Mouse (Mus musculus) olfactory bulb, adult 2 months (tissue): Measurements from ENCODE around the gene Pld5. TPM values are rescaled to one million over a fixed set of nuclear protein-coding genes. Genes with fewer than 3 reads are reported as not detected.

Experiments used
- H3K27ac ChIP-seq: fragments of 200-500 bp; 2 replicates; pipeline ENCODE4 v1.5.1; 2012; ENCODE audit warnings: low read depth, low read length; ENCODE audit not compliant: insufficient read depth
- H3K4me1 ChIP-seq: fragments of 200-500 bp; 2 replicates; pipeline ENCODE4 v1.6.1; 2012; ENCODE audit warnings: low read length; ENCODE audit not compliant: control insufficient read depth, insufficient read depth
- H3K4me3 ChIP-seq: fragments of 200-500 bp; 2 replicates; pipeline ENCODE4 v1.5.1; 2012; ENCODE audit warnings: mild to moderate bottlenecking, low read depth, low read length, moderate library complexity; ENCODE audit not compliant: insufficient read depth
- CTCF ChIP-seq: fragments of 200-500 bp; IDR thresholded peaks from 2 replicates; pipeline ENCODE4 v1.5.1; 2012; ENCODE audit warnings: low read depth, mild to moderate bottlenecking, low read length, moderate library complexity; ENCODE audit not compliant: insufficient read depth
- POLR2A ChIP-seq: fragments of 200-500 bp; IDR thresholded peaks from 2 replicates; pipeline ENCODE4 v1.6.1; 2012; ENCODE audit warnings: mild to moderate bottlenecking, low read depth, low read length, moderate library complexity; ENCODE audit not compliant: insufficient read depth
- WGBS: fragments of 180-500 bp; shearing (Covaris S2); methylation state at CpG from one replicate; pipeline ENCODE4 v1.1.7; 2018; 5-methylcytosine and 5-hydroxymethylcytosine counted together
- polyA plus RNA-seq: library from polyadenylated mRNA; stranded (reverse); fragments of >200 nt; gene quantifications from 2 replicates; pipeline ENCODE4 v1.2.4, GENCODE M21; 2012; ENCODE audit warnings: low replicate concordance; ENCODE audit not compliant: missing spikeins, insufficient read depth, insufficient read length

Gene Pld5
- polyA plus RNA-seq, 1 experiment = not detected

DNA sequence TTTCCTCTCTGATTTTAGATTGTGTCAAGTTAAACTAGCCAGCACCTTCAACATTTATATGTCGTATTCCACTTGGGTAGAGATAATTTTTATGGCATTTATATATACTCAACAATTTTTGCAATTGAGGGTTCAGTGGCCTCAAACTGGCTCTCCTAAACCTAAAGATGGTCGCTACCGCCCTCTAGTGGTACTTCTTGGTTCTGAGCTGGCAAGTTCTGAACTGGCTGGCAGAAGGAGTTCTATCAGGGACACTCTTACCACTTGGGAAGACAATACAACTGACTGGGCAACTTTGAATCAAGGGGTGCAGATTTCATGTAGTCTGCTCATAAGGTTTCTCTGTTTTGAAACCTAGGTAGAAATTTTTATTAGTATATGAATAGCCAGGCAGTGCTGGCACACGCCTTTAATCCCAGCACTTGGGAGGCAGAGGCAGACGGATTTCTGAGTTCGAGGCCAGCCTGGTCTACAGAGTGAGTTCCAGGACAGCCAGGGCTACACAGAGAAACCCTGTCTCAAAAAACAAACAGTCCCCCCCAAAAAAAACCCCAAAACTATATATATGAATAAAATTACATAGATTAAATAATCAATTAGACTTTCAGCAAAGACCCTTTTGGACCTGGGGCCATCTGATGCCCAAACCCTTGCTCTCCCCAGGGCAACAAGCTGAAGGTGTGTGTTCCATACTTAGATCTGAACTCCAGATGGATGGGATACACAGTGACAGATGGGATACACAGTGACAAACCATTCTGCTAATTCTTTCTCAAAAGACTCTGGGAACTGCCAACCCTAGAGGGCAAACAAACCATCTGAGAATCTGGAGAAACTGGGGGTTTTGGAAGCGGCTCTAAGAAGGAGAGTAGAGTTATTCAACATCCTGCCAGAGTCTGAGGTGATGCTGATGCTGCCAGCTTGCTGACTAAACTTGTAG, 351.0 kb downstream of the Pld5 start:
- H3K27ac ChIP-seq = no peak overlapping the region
- H3K4me1 ChIP-seq = no peaks in the 10 kb centered on the region
- 51% methylated on average over 7 of the region's 7 CpGs for WGBS
- TF ChIP-seq POLR2A (no peak), CTCF (no peak)
- no peak overlapping the region for H3K4me3 ChIP-seq

DNA sequence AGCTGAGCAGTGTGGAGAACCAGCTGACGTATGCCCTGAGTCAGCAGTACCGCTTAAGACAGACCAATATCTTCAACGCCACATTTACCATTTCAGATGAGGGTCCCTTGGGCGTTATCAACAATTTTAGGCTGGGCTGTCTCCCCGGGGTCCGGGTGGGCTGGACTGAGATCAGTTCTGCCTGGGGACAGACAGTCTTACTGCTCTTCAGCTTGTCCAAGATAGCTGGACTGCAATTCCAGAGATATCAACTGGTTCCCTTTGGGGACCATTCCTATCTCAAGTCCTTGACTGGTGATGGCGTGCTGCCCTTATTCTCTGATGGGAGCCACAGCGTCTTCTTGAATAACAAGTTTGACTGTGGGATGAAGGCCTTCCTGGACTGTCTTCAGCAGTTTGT, 354.0 kb downstream of the Pld5 start:
- H3K4me1 ChIP-seq = no peaks in the 10 kb centered on the region
- H3K27ac ChIP-seq = no peak overlapping the region
- WGBS = 92% methylated on average over 8 of the region's 8 CpGs
- H3K4me3 ChIP-seq = no peak overlapping the region
- TF ChIP-seq POLR2A = no peak

DNA sequence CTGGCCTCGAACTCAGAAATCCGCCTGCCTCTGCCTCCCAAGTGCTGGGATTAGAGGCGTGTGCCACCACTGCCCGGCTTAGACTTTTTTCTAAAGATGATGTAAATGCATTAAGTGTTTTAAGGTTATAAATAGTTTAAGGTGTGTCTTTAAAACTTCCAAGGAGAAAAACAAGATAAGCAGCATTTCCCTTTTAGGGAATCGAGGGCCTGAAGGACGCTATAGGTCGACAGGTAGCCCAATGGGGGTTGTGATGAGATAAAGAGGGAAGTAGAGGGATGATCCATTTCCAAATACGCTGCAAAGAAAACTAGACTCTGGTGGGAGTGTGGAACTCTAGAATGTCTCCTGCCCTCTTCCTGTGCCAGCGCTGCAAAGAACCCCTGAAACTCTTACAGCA, 355.1 kb downstream of the Pld5 start, which contains the start of gene Gm38100:
Gene Gm38100, plus strand, starts transcription at position 301 of the 400 bp plus-strand sequence.
- H3K4me3 ChIP-seq = no peak within 1 kb of the TSS
- TF ChIP-seq CTCF (no peak), POLR2A (no peak)
- 90% methylated on average over 9 of the region's 9 CpGs for WGBS
- H3K4me1 ChIP-seq = no peaks in the 10 kb centered on the region
- no peak within 1 kb of the TSS for H3K27ac ChIP-seq

DNA sequence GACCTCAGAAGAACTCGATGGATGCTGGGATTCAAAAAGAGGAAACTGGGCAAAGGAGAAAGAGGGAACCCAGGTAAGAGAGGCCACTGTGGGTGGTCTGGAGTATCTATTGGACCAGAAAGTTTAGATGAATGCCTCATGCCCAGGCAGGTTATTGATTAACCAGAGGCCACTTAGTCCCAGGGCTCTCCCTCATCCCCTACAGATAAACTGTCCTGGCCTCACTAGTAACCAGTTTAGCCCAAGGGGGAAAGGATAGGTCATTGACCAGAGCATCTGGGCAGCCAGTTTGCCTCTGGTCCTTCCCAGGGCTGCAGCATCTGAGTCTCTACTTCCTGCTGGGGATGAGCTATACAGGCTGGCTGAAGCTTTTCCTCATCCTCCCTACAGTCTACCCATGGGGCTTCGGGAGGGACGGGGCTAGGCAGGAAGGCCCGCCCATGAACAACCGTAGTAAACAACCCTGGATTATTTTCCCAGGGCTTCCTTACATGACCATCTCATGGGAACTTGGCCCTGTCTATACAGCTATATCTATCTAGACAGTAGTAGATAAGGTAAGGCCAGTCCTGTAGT, 361.3 kb downstream of the Pld5 start:
- WGBS = 79% methylated on average over 5 of the region's 5 CpGs
- TF ChIP-seq POLR2A (no peak), CTCF (no peak)
- Histone ChIP-seq H3K27ac (no peak overlapping the region), H3K4me1 (no peaks in the 10 kb centered on the region), H3K4me3 (no peak overlapping the region)
